Mouse (Mus musculus): Measurements from ENCODE around the gene Ankrd13b.

The Ankrd13b gene

DNA sequence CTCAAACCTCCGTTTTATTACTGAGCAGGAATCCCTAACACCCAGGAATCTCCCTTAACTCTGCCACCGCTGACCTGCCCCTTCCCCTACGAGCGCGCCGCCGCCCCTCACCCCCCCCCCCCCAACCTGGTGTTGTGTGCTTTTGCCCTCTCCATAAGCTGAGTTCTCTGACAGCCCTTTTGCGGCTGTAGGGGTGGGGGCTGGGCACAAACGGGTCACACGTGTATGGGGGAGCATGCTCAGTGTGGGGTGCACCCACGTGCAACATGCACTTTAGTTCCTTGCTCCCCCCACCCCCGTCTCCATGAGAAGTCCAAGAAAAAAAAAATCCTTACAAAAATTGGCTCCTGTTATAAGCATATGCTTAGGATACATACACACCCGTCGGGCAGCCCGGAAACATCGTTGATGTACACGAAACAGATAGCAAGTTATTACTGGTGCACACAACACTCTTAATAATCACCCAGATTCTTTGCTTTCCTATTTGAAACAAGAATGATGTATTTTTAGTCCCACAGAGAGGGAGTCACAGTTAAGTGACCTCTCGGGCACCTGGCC is 2.9 kb upstream of the Ankrd13b start:
- no peak for DNase-seq (ENCODE audit: low spot score)

- DNase-seq (ENCODE audit: low spot score), result no peak
Measured at GRCm38 (mm10) chr11:77491502-77492291, 2.2 kb upstream of the Ankrd13b start.

- peak; percentile 84 for DNase-seq (ENCODE audit: low spot score)
Measured at GRCm38 (mm10) chr11:77491123-77491501, 1.6 kb upstream of the Ankrd13b start.

- DNase-seq (ENCODE audit: low spot score), result no peak
Measured at GRCm38 (mm10) chr11:77490451-77490850, 973 bp upstream of the Ankrd13b start.

DNA sequence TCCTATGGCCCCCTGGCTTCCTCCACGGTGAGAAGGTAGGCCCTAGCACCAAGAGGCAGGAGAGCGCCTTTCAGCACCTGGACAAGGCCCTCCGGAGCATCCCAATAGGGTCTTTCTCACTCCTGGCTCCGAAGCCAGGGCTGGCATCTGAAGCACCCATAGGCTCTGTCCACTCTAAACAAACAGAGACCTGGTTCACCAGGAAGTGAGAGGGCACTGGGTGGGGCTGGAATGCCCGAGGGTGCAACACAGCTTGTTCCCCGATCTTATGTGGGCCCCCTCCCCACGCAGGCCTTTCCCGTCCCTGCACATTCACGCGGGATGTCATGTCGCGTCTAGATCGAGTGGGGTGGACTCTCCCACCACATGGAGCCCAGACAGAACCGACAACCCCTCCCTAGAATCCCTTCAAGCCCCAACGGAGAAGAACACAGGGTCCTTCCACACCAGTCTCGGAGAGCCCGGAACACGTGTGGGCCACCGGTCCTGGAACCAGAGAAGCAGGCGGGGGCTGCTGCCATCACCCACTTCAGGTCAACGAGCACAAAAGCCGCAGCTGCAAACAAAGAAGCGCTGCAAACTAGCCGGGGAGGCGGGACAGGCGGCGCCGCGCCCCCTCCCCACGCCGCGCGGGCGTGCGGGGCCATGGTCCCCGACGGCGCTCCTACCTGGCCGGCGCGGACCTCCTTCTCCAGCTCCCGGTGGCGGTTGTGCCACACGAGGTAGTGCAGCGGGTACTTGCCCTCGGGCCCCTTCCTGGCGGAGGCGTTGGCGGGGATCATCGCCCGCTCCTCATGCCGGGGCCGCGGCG is 502 bp downstream of the Ankrd13b start:
- no peak for DNase-seq (ENCODE audit: low spot score)

GRCm38 (mm10) chr11:77486798-77487197 is 2.7 kb downstream of the Ankrd13b start:
- DNase-seq (ENCODE audit: low spot score), result no peak

GRCm38 (mm10) chr11:77485229-77485628 is 4.2 kb downstream of the Ankrd13b start:
- no peak for DNase-seq (ENCODE audit: low spot score)

- no peak for DNase-seq (ENCODE audit: low spot score)
Measured at GRCm38 (mm10) chr11:77483510-77484255, 5.8 kb downstream of the Ankrd13b start.

DNA sequence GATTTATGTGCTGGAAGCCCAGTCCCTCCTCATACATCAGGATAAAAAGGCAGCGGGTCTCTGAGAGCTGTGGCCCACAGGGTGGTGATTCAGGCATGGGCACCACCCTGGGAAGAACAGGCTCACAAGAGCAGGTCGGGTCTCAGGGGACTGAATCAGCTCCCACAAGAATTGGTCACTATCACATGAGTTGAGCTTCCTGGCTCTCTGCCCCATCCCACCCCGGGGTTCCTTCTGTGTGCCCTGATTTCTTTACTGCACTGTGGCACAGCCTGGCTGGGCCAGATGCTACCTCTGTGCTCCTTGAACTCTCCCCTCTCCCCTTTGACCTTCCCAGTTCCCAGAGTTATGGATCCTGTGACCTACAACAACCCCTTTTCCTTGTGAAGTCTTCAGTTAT is 6.4 kb downstream of the Ankrd13b start:
- DNase-seq (ENCODE audit: low spot score), result no peak

DNA sequence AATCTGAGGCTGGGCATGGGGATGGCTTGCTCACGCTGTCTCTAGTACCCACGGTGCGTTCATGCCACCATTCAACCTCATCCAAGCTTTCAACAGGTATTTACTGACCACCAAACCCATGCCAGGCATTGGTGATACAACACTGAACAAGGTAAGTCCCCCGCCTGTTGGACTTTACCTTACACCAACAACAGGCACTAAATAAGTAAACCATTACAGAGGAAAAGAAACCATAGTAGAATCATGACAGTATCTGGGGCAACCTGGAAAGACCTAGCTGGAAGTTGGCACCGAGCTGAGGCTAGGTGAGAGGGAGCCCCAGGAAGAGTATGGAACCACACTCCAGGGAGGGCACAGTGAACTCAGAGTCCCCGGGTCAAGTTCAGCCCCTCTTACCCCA is 12.6 kb downstream of the Ankrd13b start:
- no peak for DNase-seq (ENCODE audit: low spot score)

DNA sequence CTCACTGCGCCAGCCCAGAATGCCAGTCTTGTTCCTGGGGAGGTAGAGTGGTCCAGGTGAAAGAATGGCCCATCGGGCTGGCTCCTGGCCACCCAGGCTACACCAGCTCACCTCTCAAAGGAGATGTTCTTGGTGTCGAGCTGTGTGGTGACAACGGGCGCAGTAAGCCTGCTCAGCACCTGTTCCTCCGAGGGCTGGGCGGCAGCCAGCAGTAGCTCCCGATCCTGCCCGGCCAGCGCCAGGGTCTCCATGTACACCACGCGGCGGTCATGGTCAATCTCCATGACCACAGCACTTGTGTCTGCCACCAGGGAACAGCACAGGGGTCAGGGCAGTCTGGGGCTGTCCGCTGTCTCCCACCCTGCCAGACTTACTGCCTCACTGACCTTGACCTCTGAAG is 13.3 kb downstream of the Ankrd13b start:
- DNase-seq (ENCODE audit: low spot score), result no peak

DNA sequence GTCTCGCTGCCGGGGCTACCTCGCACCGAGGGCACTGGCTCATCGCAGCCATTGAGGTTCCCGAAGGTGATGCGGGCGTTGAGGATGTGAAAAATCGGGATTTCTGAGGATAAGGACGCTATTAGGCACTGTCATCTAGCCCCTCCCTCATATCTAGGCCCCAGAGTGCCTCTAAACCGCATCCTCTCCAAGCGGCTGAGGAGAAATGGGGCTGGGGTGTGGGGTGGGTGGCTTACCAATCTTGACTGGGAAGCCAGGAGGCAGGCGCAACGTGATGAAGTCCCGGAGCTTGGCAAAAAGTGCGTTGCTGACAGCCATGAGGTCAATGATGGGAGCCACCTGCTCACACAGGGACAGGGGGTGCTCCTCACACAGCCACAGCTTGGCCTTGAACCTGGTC is 16.7 kb downstream of the Ankrd13b start:
- DNase-seq (ENCODE audit: low spot score), result no peak

GRCm38 (mm10) chr11:77471407-77471806 is 18.1 kb downstream of the Ankrd13b start:
- DNase-seq (ENCODE audit: low spot score), result no peak

DNA sequence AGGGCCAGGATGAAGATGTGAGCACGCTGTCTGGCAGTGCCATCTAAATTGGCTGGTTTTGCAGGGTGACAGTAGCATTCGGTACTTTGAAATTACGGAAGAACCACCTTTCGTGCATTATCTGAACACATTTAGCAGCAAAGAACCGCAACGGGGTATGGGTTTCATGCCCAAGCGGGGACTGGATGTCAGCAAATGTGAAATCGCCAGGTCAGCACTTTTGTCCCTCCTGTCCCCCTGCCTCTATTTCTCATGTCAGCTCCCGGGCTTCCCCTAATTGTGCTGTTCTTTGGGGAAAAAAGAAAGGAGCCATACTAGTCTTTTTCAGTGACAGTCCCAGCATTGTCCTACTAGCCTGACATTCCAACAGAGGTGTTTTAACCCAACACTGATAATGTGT is 21.1 kb downstream of the Ankrd13b start:
- DNase-seq (ENCODE audit: low spot score), result no peak

DNA sequence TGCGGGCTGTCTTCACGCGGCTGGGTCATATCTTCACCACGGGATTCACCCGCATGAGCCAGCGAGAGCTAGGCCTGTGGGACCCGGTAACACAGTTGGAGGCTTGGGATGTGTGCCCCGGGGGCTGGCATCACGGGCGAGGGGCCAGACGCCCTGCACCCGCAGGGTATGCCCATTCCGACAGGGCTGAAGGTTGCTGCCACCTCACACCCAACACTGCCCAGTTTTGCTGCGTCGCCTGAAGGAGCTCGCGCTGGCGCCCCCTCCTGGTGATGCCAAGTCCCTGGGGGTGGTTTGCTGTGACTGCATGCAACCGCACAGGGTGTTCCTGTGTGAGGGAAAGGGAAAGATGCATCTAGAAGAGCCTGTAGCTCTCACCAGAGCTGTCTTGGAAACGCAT is 21.7 kb downstream of the Ankrd13b start:
- DNase-seq (ENCODE audit: low spot score), result no peak

- no peak for DNase-seq (ENCODE audit: low spot score)
Measured at GRCm38 (mm10) chr11:77467157-77467556, 22.3 kb downstream of the Ankrd13b start.

DNA sequence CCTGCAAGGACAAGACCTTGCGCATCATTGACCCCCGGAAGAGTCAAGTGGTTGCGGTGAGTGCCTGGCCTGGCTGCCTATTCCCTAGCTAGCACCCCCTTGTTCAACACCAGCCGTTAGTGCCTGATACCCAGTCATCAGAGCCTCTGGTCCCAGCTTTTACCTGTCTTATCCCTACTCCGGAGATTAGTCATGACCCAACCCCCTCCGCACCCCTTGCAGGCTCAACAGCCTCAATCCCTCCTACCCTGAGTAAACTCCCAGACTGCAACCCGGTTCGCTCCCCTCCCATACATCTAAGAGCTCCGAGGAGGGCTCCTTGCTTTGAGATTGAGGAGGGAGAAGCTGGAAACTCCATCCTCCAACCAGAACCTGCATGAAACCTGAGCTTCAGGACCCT is 22.9 kb downstream of the Ankrd13b start:
- no peak for DNase-seq (ENCODE audit: low spot score)

DNA sequence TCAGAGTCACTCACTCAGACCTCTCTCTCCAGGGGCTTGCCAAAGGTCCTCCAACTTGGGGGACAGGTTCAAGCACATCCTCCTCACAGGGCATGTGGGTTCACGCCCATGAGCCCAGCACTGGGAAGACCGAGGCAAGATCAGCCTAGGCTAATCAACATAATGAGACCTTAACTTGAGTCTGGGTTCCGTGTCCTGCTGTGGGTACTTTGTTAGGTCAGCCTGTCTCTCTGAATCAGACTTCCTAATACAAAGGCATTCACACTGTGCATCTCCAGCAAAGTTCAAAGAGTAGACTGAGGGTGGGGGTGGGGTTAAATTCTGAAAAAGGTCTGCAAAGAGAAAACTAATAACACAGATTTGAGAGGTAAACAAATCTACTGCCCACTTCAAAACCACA is 24.4 kb downstream of the Ankrd13b start:
- no peak for DNase-seq (ENCODE audit: low spot score)

- DNase-seq (ENCODE audit: low spot score), result no peak
Measured at GRCm38 (mm10) chr11:77464684-77465083, 24.8 kb downstream of the Ankrd13b start.

GRCm38 (mm10) chr11:77463786-77464185 is 25.7 kb downstream of the Ankrd13b start:
- DNase-seq (ENCODE audit: low spot score), result no peak

- DNase-seq (ENCODE audit: low spot score), result no peak
Measured at GRCm38 (mm10) chr11:77463101-77463445, 26.4 kb downstream of the Ankrd13b start.

DNA sequence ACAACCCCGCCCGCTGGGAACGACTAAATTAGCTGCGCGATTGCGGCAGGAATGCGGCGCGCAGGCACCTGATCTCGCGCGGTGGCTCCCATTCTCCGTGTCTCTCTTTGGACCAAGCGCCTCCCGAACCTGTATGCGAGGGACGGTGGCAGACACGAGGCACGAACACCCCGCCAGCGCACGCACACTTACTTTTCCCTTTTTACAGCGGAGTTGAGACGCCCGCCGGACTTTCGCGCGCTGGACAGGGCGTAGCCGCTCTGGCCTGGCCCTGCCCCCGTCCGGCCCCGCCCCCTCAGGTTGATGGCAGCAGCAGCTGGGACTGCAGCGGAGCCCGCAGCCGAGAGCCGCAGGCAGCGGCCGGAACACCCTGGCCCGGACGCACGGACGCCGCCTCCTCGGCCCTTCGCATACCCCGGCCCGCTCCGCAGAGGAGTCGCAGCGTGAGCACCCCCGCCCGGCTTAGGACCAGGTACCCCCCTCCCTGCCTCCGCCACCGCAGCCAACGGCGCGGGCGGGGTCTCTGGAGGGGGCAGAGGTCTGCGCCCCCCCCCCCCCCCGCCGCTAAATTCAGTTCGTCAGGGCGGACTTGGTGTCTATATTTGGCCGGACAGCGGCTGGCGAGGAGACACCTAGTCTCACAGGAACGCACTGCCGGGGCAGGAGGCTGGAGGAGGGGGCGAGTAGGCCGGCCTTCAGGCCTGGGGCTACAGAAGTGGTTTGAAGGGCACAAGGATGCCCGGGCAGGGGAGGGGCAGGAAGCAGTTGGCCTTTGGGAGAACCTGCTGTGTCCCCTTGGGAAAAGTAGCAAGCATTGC is 27.0 kb downstream of the Ankrd13b start, which contains the start of gene Coro6:
TSS of gene Coro6 (plus strand) at position 129 of the 818 bp plus-strand sequence.
- DNase-seq (ENCODE audit: low spot score), result no peak

Measured in urinary bladder, postnatal 10 days (tissue).